Mouse (Mus musculus) brain, embryonic 14.5 days (tissue): ENCODE measurements at regions not wholly inside any gene's neighbourhood (a gene's known extent, or its start where the extent isn't known, plus 50 kb on each side); places are given as distances from the start of the nearest gene placed in this dataset.

ENCODE experiments used
- CTCF ChIP-seq: fragments of 200-500 bp; IDR thresholded peaks from 2 replicates; pipeline ENCODE4 v1.5.1; 2012; ENCODE audit warnings: inconsistent platforms, mild to moderate bottlenecking, moderate library complexity, borderline replicate concordance; ENCODE audit not compliant: insufficient read depth, insufficient read length; ENCODE audit errors: extremely low read depth
- POLR2A ChIP-seq: fragments of 200-500 bp; IDR thresholded peaks from 2 replicates; pipeline ENCODE4 v1.6.1; 2012; ENCODE audit warnings: mild to moderate bottlenecking, inconsistent platforms, borderline replicate concordance; ENCODE audit not compliant: poor library complexity, insufficient read depth, insufficient read length, severe bottlenecking; ENCODE audit errors: extremely low read depth

GRCm38 (mm10) chr12:54378576-54378975 is 174.9 kb upstream of the Egln3 start:
- TF ChIP-seq CTCF (no peak), POLR2A (no peak)
